Mouse (Mus musculus) embryo, embryonic 9.5 days (tissue): ENCODE data around the gene Tmprss11d.
"Not testable (repeated sequence)": the region's sequence is repeated elsewhere in the genome, so short reads cannot be mapped to it uniquely, and the experiment has no call there.

ENCODE experiments used
- DNase-seq: peaks from one replicate; pipeline ENCODE4 v3.0.0-alpha.2; 2017; ENCODE audit errors: extremely low spot score

Gene Tmprss11d

GRCm38 (mm10) chr5:86373320-86373719 is at the start of gene Tmprss11d:
Gene Tmprss11d (minus strand): TSS chr5:86373420.
- no peak for DNase-seq

GRCm38 (mm10) chr5:86421323-86422028 is 48.3 kb upstream of the Tmprss11d start:
- DNase-seq, result no peak

- DNase-seq, result peak; percentile 20
Measured at GRCm38 (mm10) chr5:86419494-86419893, 46.3 kb upstream of the Tmprss11d start.

- DNase-seq, result no peak
Measured at GRCm38 (mm10) chr5:86414280-86414679, 41.1 kb upstream of the Tmprss11d start.

- DNase-seq, result no peak
Measured at GRCm38 (mm10) chr5:86410815-86411214, 37.6 kb upstream of the Tmprss11d start.

- DNase-seq, result no peak
Measured at GRCm38 (mm10) chr5:86407941-86408340, 34.7 kb upstream of the Tmprss11d start.

- no peak for DNase-seq
Measured at GRCm38 (mm10) chr5:86407191-86407590, 34.0 kb upstream of the Tmprss11d start.

GRCm38 (mm10) chr5:86359412-86359985 is 13.7 kb downstream of the Tmprss11d start:
- DNase-seq, result no peak

GRCm38 (mm10) chr5:86352966-86353365 is 20.3 kb downstream of the Tmprss11d start:
- peak; percentile 20 for DNase-seq

GRCm38 (mm10) chr5:86318018-86318956 is 54.9 kb downstream of the Tmprss11d start:
- not testable (repeated sequence) for DNase-seq

GRCm38 (mm10) chr5:86306116-86306515 is 67.1 kb downstream of the Tmprss11d start:
- no peak for DNase-seq

- no peak for DNase-seq
Measured at GRCm38 (mm10) chr5:86303877-86304276, 69.3 kb downstream of the Tmprss11d start.

GRCm38 (mm10) chr5:86289208-86289607 is 84.0 kb downstream of the Tmprss11d start, which contains the start of gene Tmprss11c:
Gene Tmprss11c (minus strand): TSS chr5:86289308.
- no peak for DNase-seq
